8 mouse cellular contexts compared by ENCODE assay signal in genomic region chr10:72655017-72655509, GRCm38 (mm10). TPM values are rescaled to one million over a fixed set of nuclear protein-coding genes. Genes with fewer than 3 reads are reported as not detected.
DNase-seq lines count a peak whose midpoint lies in the region; ATAC-seq and TF ChIP-seq lines count a peak whose summit lies in the region.

No protein-coding gene starts in this region.

- H3K27ac ChIP-seq in cerebellum, adult 2 months (ENCODE audit: insufficient read depth, low read length), result peak overlapping the region; percentile 23
- H3K27ac ChIP-seq in embryonic facial prominence, embryonic 10.5 days (replicated peaks), result peak overlapping the region; percentile 91
- H3K27ac ChIP-seq in heart, embryonic 16.5 days (ENCODE audit: low read length), result peak overlapping the region; percentile 94

- H3K27me3 ChIP-seq in cerebellum, adult 2 months (ENCODE audit: control insufficient read depth, insufficient read depth, low read length), result no peaks in the 10 kb centered on the region
- H3K27me3 ChIP-seq in embryonic facial prominence, embryonic 10.5 days (replicated peaks; ENCODE audit: low read depth, poor library complexity, severe bottlenecking), result no peaks in the 10 kb centered on the region
- no peaks in the 10 kb centered on the region for H3K27me3 ChIP-seq in heart, embryonic 16.5 days (ENCODE audit: control insufficient read depth, insufficient read depth, low read length)

- peak in 1 of 2 experiments; percentile 56 for DNase-seq in cerebellum, adult 2 months
- no peak for DNase-seq in cerebellum, adult 8-10 months
- peak; percentile 73 for DNase-seq in NIH3T3 (ENCODE audit: low read depth)
- peak; percentile 64 for DNase-seq in embryonic facial prominence, embryonic 10.5 days (ENCODE audit: low spot score)
- DNase-seq in left cerebral cortex, adult 18-20 months (ENCODE audit: low spot score in 2 of 2), result peak; percentile 51 to 53
- peak; percentile 32 for DNase-seq in right cerebral cortex, postnatal 4 days

- ATAC-seq in heart, embryonic 16.5 days (replicated peaks; ENCODE audit: extremely low read depth, insufficient read depth, low FRiP score), result peak; percentile 42
- ATAC-seq in megakaryocyte, adult 5-6 weeks (ENCODE audit: poor library complexity, severe bottlenecking), result peak; percentile 43

- under 1% methylated on average over 15 of the region's 15 CpGs for WGBS in cerebellum, adult 2 months
- 2% methylated on average over 15 of the region's 15 CpGs for WGBS in embryonic facial prominence, embryonic 10.5 days
- WGBS in heart, embryonic 16.5 days, result 1% methylated on average over 15 of the region's 15 CpGs

- no peaks in the 10 kb centered on the region for H3K9me3 ChIP-seq in embryonic facial prominence, embryonic 10.5 days
- H3K9me3 ChIP-seq in heart, embryonic 16.5 days (replicated peaks; ENCODE audit: control insufficient read depth, low read length), result no peaks in the 10 kb centered on the region

- H3K4me3 ChIP-seq in cerebellum, adult 2 months (replicated peaks; ENCODE audit: insufficient read depth, low read depth, low read length), result peak overlapping the region; percentile 78
- H3K4me3 ChIP-seq in embryonic facial prominence, embryonic 10.5 days, result peak overlapping the region; percentile 86
- H3K4me3 ChIP-seq in heart, embryonic 16.5 days (ENCODE audit: low read length), result peak overlapping the region; percentile 81

- no peak for TF ChIP-seq CTCF in cerebellum, adult 2 months (IDR thresholded peaks at IDR 0.05; ENCODE audit: borderline replicate concordance, insufficient read depth, low read depth, low read length)

- peaks cover 41% of the 10 kb centered on the region for H3K36me3 ChIP-seq in embryonic facial prominence, embryonic 10.5 days (replicated peaks)
- H3K36me3 ChIP-seq in heart, embryonic 16.5 days (ENCODE audit: control insufficient read depth, insufficient read depth), result peaks cover 26% of the 10 kb centered on the region

- peaks cover 8% of the 10 kb centered on the region for H3K4me1 ChIP-seq in cerebellum, adult 2 months (ENCODE audit: control insufficient read depth, insufficient read depth, low read length)
- H3K4me1 ChIP-seq in embryonic facial prominence, embryonic 10.5 days, result peaks cover 14% of the 10 kb centered on the region
- H3K4me1 ChIP-seq in heart, embryonic 16.5 days (ENCODE audit: control insufficient read depth, insufficient read depth, low read length), result peaks cover 15% of the 10 kb centered on the region

- peak overlapping the region; percentile 69 for H3K4me2 ChIP-seq in heart, embryonic 16.5 days (ENCODE audit: low read depth, low read length)

- TF ChIP-seq POLR2A in cerebellum, adult 2 months (IDR thresholded peaks at IDR 0.05; ENCODE audit: borderline replicate concordance, insufficient read depth, low read length), result no peak

- peak overlapping the region; percentile 89 for H3K9ac ChIP-seq in heart, embryonic 16.5 days (ENCODE audit: low read length)

RNA-seq across cellular contexts. Expression of gene Zwint, which starts 0.4 kb away (rescaled TPM):
- 985 and 1,069 TPM in 2 replicates for polyA plus RNA-seq in cerebellum, adult 2 months (2012; rRNA removed)
- polyA plus RNA-seq in embryonic facial prominence, embryonic 10.5 days (2016; fragmentation: Nextera tagmentation; extraction: Ambion mirVana), result 366 and 368 TPM in 2 replicates
- 210 and 231 TPM in 2 replicates for polyA plus RNA-seq in heart, embryonic 16.5 days (2015; fragmentation: Nextera tagmentation; extraction: Ambion mirVana)
- 1,000 to 10,000 TPM in 1 of 2 experiments, 100 to 1,000 TPM in 1; 988 to 1,092 TPM for total RNA-seq in left cerebral cortex, adult 18-20 months (2021)
- 39.2 and 44.3 TPM in 2 replicates for total RNA-seq in megakaryocyte, adult 5-6 weeks (2015)
- total RNA-seq in megakaryocyte, adult 5-6 weeks (2017), result 91.8 and 102 TPM in 2 replicates

Comparison
In these comparisons a context has a peak if more than half of its experiments do, and no peak if none do; other contexts are left out.
1. H3K27ac ChIP-seq: peak in every context shown above with its lines; median percentile 94 in heart, embryonic 16.5 days; 91 in embryonic facial prominence, embryonic 10.5 days; 23 in cerebellum, adult 2 months.